Mouse (Mus musculus): ENCODE results near the gene Rab5c. TPM values are rescaled to one million over a fixed set of nuclear protein-coding genes. Genes with fewer than 3 reads are reported as not detected.

Gene Rab5c
- total RNA-seq, 2 experiments from 2014 or later, result 37.6 to 40.9 TPM

GRCm38 (mm10) chr11:100747114-100747513, 9.1 kb upstream of the Rab5c start:
- intact Hi-C loops (cut with DNase I), result no loop called here
- no peak for TF ChIP-seq CTCF (IDR thresholded peaks at IDR 0.05)
- Histone ChIP-seq H3K4me3 (no peak overlapping the region), H3K27ac (no peak overlapping the region)
- DNase-seq, result no peak

DNA sequence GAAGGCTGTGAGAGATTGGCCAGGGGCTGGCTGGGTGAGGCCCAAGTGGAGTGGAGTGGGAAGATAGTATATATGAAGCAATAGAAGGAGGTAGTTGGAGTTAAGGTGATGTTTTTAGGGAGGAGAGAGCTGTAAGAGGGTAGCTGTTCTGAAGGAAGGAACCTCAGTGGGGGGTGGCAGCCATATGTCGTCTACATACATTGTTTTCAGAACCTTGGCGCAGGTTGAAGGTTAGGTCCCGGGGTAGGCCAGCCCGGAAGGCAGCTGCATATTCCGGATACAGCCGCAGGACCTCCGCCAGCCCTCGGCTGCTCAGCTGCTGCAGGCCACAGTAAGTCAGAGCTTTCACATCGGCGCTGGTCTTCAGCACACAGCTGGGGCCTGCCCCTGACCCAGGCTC, 8.5 kb upstream of the Rab5c start:
- H3K4me3 ChIP-seq, result no peak overlapping the region
- no peak for TF ChIP-seq CTCF (IDR thresholded peaks at IDR 0.05)
- DNase-seq, result no peak
- H3K27ac ChIP-seq, result no peak overlapping the region
- intact Hi-C loops (cut with DNase I), result no loop called here

DNA sequence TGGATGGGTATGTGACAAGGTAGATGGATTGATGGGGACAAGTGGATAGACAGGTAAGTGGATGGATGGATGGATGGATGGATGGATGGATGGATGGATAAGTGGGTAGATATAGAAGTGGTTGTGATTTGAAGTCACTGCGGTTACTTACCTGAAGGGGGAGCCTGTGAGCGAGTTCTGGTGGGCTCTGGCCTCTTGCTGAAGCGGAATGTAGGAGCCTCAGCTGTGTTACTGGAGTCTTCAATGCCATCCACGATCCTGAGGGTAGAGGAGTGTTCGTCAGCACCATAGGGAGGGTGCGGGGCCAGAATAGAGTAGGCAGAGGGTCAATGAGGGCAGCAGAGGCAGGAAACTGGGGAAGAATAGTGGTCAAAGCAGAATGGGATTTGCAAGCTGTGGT, 7.1 kb upstream of the Rab5c start:
- peak; percentile 67 for TF ChIP-seq CTCF (IDR thresholded peaks at IDR 0.05)
- no peak overlapping the region for H3K27ac ChIP-seq
- DNase-seq, result peak; percentile 55
- intact Hi-C loops (cut with DNase I), result loop anchor here (2.0 kb wide), 1 partner anchor 16 kb away; no protein-coding TSS in a partner anchor
- no peak overlapping the region for H3K4me3 ChIP-seq

DNA sequence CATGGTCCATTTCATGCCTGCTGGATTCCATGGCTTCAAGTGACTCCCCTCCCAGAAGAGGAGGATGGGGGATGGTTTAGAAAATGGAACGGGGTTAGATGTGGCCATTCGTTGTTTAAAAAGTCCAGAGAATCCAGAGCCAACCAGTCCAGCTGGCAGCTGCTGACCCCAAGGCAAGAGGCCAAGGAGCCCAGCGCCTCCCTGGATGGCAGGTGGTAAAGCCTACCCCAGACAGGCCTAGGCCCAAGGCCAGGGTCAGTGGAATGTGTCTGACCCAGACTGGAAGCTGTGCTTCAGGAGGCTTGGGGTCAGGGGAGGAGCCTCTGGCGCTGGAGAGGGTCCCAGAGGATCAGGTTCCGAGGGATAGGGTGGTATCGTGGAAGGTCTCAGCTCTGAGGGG, 3.3 kb upstream of the Rab5c start:
- peak; percentile 85 for DNase-seq
- no peak for TF ChIP-seq CTCF (IDR thresholded peaks at IDR 0.05)
- intact Hi-C loops (cut with DNase I), result no loop called here
- H3K4me3 ChIP-seq, result no peak overlapping the region
- 0 out of 2 replicates have a peak overlapping the region, but pooled peaks have one; percentile 8 for H3K27ac ChIP-seq

DNA sequence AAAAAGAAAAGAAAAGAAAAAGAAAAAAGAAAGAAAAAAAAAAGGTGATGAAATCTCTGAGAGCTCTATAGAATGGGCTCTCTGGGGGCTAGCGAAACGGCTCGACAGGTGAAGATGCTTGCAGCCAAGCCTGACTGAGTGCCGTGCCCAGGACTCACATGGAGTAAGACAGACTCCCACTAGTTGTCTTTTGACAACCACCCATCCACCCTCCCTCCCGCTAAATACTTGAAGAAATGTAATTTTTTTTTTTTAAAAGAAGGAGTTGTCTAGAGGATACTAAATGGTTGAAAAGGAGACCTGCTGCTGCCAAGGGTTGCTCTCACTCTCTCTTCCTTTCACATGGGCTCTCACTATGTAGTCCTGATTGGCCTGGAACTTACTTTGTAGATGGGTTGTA, 734 bp upstream of the Rab5c start:
- DNase-seq, result no peak
- H3K4me3 ChIP-seq, result peak overlapping the region; percentile 92
- TF ChIP-seq CTCF (IDR thresholded peaks at IDR 0.05), result no peak
- H3K27ac ChIP-seq, result peak overlapping the region; percentile 89
- intact Hi-C loops (cut with DNase I), result no loop called here

DNA sequence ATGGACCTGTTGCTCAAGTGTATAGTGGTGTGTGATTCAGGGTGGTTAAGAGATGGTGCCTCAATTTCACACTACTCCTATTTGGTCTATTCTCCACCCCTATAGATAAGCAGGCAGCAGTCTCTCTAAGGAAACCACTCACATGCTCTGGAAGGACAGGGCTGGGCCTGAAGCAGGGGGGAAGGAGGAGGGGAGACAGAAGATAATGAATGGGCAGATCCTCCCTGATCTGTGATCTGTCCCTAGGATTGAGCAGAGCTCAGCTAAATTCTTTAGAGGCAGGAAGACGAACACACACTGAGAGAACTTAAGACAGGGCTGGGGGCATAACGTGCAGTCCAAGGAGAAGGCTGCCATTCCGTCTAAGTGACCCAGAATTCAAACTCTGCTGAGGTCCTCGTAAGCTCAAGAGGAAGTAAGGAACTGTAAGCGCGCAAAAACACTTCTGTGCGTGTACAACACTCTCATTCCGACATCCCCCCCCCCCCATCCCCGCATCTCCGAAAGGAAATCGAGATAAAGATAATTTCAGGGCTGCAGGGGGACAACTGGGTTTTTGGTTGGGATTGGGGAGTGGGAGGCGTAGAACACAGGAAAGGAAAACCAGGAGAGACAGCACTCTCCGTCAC, 796 bp downstream of the Rab5c start:
- no peak for DNase-seq
- H3K27ac ChIP-seq, result peak overlapping the region; percentile 95
- TF ChIP-seq CTCF (IDR thresholded peaks at IDR 0.05), result no peak
- peak overlapping the region; percentile 92 for H3K4me3 ChIP-seq
- intact Hi-C loops (cut with DNase I), result no loop called here

DNA sequence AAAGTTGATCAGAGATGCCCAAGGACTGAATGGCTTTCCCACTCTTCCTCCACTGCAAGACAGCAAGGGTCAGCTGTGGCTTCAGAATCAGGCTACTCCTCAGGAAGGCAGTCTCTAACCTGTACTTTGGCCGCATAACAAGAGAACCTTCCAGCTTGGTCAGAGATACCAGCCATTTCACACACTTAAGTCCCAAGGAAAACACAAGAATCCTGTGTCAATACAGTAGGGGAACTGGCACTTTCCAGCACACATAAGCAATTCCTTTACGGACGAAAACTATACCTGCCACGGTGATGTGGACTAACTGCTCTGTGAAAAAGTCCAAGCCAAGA, 1.3 kb downstream of the Rab5c start:
- TF ChIP-seq CTCF (IDR thresholded peaks at IDR 0.05), result no peak
- DNase-seq, result no peak
- peak overlapping the region; percentile 95 for H3K27ac ChIP-seq
- intact Hi-C loops (cut with DNase I), result no loop called here
- peak overlapping the region; percentile 92 for H3K4me3 ChIP-seq

GRCm38 (mm10) chr11:100735954-100736745, 1.9 kb downstream of the Rab5c start:
- TF ChIP-seq CTCF (IDR thresholded peaks at IDR 0.05), result no peak
- no peak for DNase-seq
- H3K27ac ChIP-seq, result peak overlapping the region; percentile 95
- H3K4me3 ChIP-seq, result peak overlapping the region; percentile 92
- intact Hi-C loops (cut with DNase I), result no loop called here

DNA sequence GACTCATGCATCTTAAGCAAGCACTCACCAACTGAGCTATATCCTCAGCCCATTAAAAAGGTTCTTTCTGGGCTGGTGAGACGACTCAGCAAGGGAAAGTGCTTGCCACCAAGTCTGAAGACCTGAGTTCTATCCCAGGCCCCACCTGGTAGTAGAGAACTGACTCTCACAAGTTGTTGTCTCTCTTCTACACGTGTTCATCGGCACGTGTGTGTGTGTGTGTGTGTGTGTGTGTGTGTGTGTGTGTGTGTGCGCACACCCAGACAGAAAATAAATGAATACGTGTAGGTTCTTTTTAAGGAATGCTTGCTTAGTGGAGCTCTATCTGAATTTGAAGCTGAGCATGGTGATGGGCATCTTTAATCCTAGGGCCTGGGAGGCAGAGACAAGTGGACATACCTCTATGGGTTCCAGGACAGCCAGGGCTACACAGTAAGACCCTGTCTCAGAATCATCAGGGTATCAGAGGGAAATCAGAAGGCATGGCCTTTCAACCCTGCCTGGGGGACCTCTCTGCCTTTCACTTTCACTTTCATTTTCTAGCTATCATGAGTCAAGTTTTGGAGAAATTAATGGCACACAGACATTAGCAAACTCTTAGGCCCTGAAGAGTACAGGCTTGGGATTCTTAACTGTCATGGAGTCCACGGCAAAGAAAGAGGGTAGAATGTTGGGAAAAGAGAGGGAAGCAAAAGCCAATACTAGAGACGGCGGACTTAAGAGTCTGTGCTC, 2.7 kb downstream of the Rab5c start:
- DNase-seq, result no peak
- Histone ChIP-seq H3K4me3 (peak overlapping the region; percentile 92), H3K27ac (peak overlapping the region; percentile 95)
- intact Hi-C loops (cut with DNase I), result no loop called here
- TF ChIP-seq CTCF (IDR thresholded peaks at IDR 0.05), result no peak

GRCm38 (mm10) chr11:100730477-100731205, 7.4 kb downstream of the Rab5c start:
- Histone ChIP-seq H3K4me3 (peak overlapping the region; percentile 28; the same call in 1 of the 2 replicates), H3K27ac (peak overlapping the region; percentile 85)
- intact Hi-C loops (cut with DNase I), result no loop called here
- no peak for DNase-seq
- TF ChIP-seq CTCF (IDR thresholded peaks at IDR 0.05), result no peak

- intact Hi-C loops (cut with DNase I), result no loop called here
- peak overlapping the region; percentile 85 for H3K27ac ChIP-seq
- DNase-seq, result no peak
- no peak overlapping the region; the same call in 1 of the 2 replicates for H3K4me3 ChIP-seq
- TF ChIP-seq CTCF (IDR thresholded peaks at IDR 0.05), result no peak
These were observed 8.0 kb downstream of the Rab5c start for GRCm38 (mm10) chr11:100729976-100730375.

- peak overlapping the region; percentile 85 for H3K27ac ChIP-seq
- DNase-seq, result peak; percentile 69
- no peak for TF ChIP-seq CTCF (IDR thresholded peaks at IDR 0.05)
- no peak overlapping the region for H3K4me3 ChIP-seq
- intact Hi-C loops (cut with DNase I), result no loop called here
These were observed 9.4 kb downstream of the Rab5c start for GRCm38 (mm10) chr11:100728601-100729000.

All from gastrocnemius, adult 2 months (tissue).